In genomic region chr5:118461967-118462366, GRCm38 (mm10) we compare ENCODE assay signal across 21 mouse cellular contexts.
DNase-seq lines count a peak whose midpoint lies in the region; ATAC-seq and TF ChIP-seq lines count a peak whose summit lies in the region.
"Had no signal": no experiment of that assay in that cellular context is flagged by ENCODE, and none has a peak within 500 bp of the region (broad histone marks: within the 10 kb centered on the region; RNA-seq: fewer than 3 reads in every experiment).

No protein-coding gene starts in this region.

- no peaks in the 10 kb centered on the region for H3K9me3 ChIP-seq in lung, embryonic 14.5 days (ENCODE audit: low read depth, low read length)
- no peaks in the 10 kb centered on the region for H3K9me3 ChIP-seq in embryonic facial prominence, embryonic 11.5 days (replicated peaks; ENCODE audit: control insufficient read depth, low read length)
- H3K9me3 ChIP-seq in midbrain, embryonic 13.5 days: no peaks in the 10 kb centered on the region
- H3K9me3 ChIP-seq: heart, embryonic 12.5 days had no signal

- no peaks in the 10 kb centered on the region for H3K36me3 ChIP-seq in lung, embryonic 14.5 days (ENCODE audit: insufficient read depth)
- H3K36me3 ChIP-seq in embryonic facial prominence, embryonic 11.5 days (replicated peaks; ENCODE audit: control insufficient read depth, insufficient read depth, low read depth, low read length): no peaks in the 10 kb centered on the region
- H3K36me3 ChIP-seq in midbrain, embryonic 13.5 days: no peaks in the 10 kb centered on the region
- H3K36me3 ChIP-seq: heart, embryonic 12.5 days had no signal

- H3K27ac ChIP-seq in lung, embryonic 14.5 days (ENCODE audit: low read depth): no peak overlapping the region
- no peak overlapping the region for H3K27ac ChIP-seq in embryonic facial prominence, embryonic 11.5 days (replicated peaks; ENCODE audit: low read depth, low read length)
- no peak overlapping the region for H3K27ac ChIP-seq in midbrain, embryonic 13.5 days

- ATAC-seq in lung, embryonic 14.5 days (ENCODE audit: insufficient read depth): no peak
- no peak for ATAC-seq in embryonic facial prominence, embryonic 11.5 days (replicated peaks; ENCODE audit: insufficient number of reproducible peaks, low FRiP score, low TSS enrichment, low read depth)
- no peak for ATAC-seq in midbrain, embryonic 13.5 days
- no peak for ATAC-seq in megakaryocyte-erythroid progenitor cell, adult 5-6 weeks (replicated peaks; ENCODE audit: low FRiP score, low TSS enrichment, poor library complexity, severe bottlenecking)
- ATAC-seq: CD4-positive, CD25-positive, alpha-beta regulatory T cell, adult 4 months; forebrain, embryonic 14.5 days; hindbrain, embryonic 16.5 days; inflammation-experienced regulatory T-cells, adult 6 months; Patski had no signal

- peak; percentile 42 for DNase-seq in embryo, embryonic 10 days (ENCODE audit: low spot score)
- no peak for DNase-seq in embryo, embryonic 9.5 days (ENCODE audit: extremely low spot score)
- peak; percentile 46 for DNase-seq in lung, embryonic 14.5 days
- no peak for DNase-seq in lung, postnatal 36 days
- DNase-seq in embryonic facial prominence, embryonic 11.5 days (ENCODE audit: low spot score): peak; percentile 65
- DNase-seq in mesoderm, embryonic 11.5 days (ENCODE audit: low read depth, low spot score): peak; percentile 51
- DNase-seq: adrenal gland, adult 8-10 months; adrenal gland, postnatal 36 days; B cell, adult 2 months; cerebellum, adult 2 months; cerebellum, postnatal 14 days; gastrocnemius, postnatal 25 days; kidney, adult 11 months had no signal

- no peaks in the 10 kb centered on the region for H3K27me3 ChIP-seq in lung, embryonic 14.5 days (ENCODE audit: insufficient read depth, low read length)
- H3K27me3 ChIP-seq in embryonic facial prominence, embryonic 11.5 days (ENCODE audit: control insufficient read depth, insufficient read depth, low read length): no peaks in the 10 kb centered on the region
- H3K27me3 ChIP-seq in midbrain, embryonic 13.5 days: peaks cover 38% of the 10 kb centered on the region
- H3K27me3 ChIP-seq: heart, embryonic 12.5 days; Patski had no signal

- H3K4me2 ChIP-seq in lung, embryonic 14.5 days: no peak overlapping the region
- no peak overlapping the region for H3K4me2 ChIP-seq in embryonic facial prominence, embryonic 11.5 days (ENCODE audit: low read depth, low read length)
- no peak overlapping the region for H3K4me2 ChIP-seq in midbrain, embryonic 13.5 days (replicated peaks)
- H3K4me2 ChIP-seq: heart, embryonic 12.5 days had no signal

- H3K4me1 ChIP-seq in lung, embryonic 14.5 days (ENCODE audit: insufficient read depth): peaks cover 24% of the 10 kb centered on the region
- H3K4me1 ChIP-seq in embryonic facial prominence, embryonic 11.5 days (ENCODE audit: control insufficient read depth, insufficient read depth, low read length): peaks cover 6% of the 10 kb centered on the region; the same call in 1 of the 2 replicates
- H3K4me1 ChIP-seq in midbrain, embryonic 13.5 days (replicated peaks): peaks cover 29% of the 10 kb centered on the region

- H3K4me3 ChIP-seq in lung, embryonic 14.5 days (ENCODE audit: low read depth, low read length): no peak overlapping the region
- H3K4me3 ChIP-seq in embryonic facial prominence, embryonic 11.5 days (ENCODE audit: low read depth, low read length): no peak overlapping the region
- no peak overlapping the region for H3K4me3 ChIP-seq in midbrain, embryonic 13.5 days (replicated peaks)
- H3K4me3 ChIP-seq: heart, embryonic 12.5 days had no signal

- 26% methylated on average over 4 of the region's 4 CpGs for WGBS in lung, embryonic 14.5 days
- whole genome bisulfite sequencing in embryonic facial prominence, embryonic 11.5 days: 11% methylated on average over 4 of the region's 4 CpGs
- 77% methylated on average over 4 of the region's 4 CpGs for WGBS in midbrain, embryonic 13.5 days

- H3K9ac ChIP-seq in lung, embryonic 14.5 days: no peak overlapping the region
- H3K9ac ChIP-seq in embryonic facial prominence, embryonic 11.5 days (replicated peaks; ENCODE audit: low read length): no peak overlapping the region
- H3K9ac ChIP-seq in midbrain, embryonic 13.5 days (replicated peaks): no peak overlapping the region
- H3K9ac ChIP-seq: heart, embryonic 12.5 days had no signal

- no peak for TF ChIP-seq CTCF in lung, embryonic 14.5 days (IDR thresholded peaks at IDR 0.05; ENCODE audit: low read depth)

Comparison
In these comparisons a context has a peak if more than half of its experiments do, and no peak if none do; other contexts are left out.
1. DNase-seq: peak in embryo, embryonic 10 days (single experiment), lung, embryonic 14.5 days (single experiment), embryonic facial prominence, embryonic 11.5 days (single experiment) and mesoderm, embryonic 11.5 days (single experiment); none in embryo, embryonic 9.5 days (single experiment) and lung, postnatal 36 days (single experiment).